Mouse (Mus musculus): Measurements from ENCODE around the gene Adcyap1. TPM values are rescaled to one million over a fixed set of nuclear protein-coding genes. Genes with fewer than 3 reads are reported as not detected.

The Adcyap1 gene
- 0.13 TPM in 1 of 2 replicates, not detected in the other for polyA plus RNA-seq (2014; fragmentation: Nextera tagmentation; extraction: Ambion mirVana)

DNA sequence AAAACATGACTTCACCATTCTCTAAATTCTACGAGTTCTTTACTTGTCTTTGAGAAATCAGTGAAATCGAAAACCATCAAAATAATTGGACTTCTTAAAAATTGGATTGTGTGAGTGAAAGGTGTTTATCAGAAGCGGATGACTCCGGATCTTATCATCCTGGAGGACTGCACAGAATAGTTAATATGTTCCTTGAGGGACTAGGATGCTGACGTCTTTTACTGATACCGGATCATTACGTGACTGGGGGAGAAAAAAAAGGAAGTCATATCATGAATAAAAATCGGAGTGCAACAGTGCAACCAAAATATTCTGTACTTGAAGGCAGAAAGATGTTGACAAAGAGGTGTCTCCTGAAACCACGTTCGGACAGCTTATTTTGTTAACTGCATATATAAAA is at the start of gene Adcyap1:
Adcyap1 (plus strand) TSS at position 301 of the 400 bp plus-strand sequence.
- H3K4me1 ChIP-seq (ENCODE audit: control insufficient read depth, insufficient read depth, low read length), result 0 out of 2 replicates have a peak, but pooled peaks cover 7% of the 10 kb centered on the region
- H3K9me3 ChIP-seq (ENCODE audit: control insufficient read depth, low read length), result no peaks in the 10 kb centered on the region
- H3K9ac ChIP-seq (ENCODE audit: low read depth, low read length), result no peak within 1 kb of the TSS
- no peaks in the 10 kb centered on the region for H3K36me3 ChIP-seq (ENCODE audit: control insufficient read depth, insufficient read depth, low read length)
- H3K4me3 ChIP-seq (ENCODE audit: low read length), result no peak within 1 kb of the TSS
- no peak within 1 kb of the TSS for H3K4me2 ChIP-seq (replicated peaks; ENCODE audit: low read depth, low read length)
- H3K27me3 ChIP-seq (ENCODE audit: control insufficient read depth, insufficient read depth, low read length), result peaks cover 63% of the 10 kb centered on the region
- no peak within 1 kb of the TSS for H3K27ac ChIP-seq (ENCODE audit: low read depth, low read length)
- no peak for ATAC-seq (ENCODE audit: low FRiP score, low TSS enrichment)
- WGBS, result 29% methylated on average over 10 of the region's 10 CpGs

DNA sequence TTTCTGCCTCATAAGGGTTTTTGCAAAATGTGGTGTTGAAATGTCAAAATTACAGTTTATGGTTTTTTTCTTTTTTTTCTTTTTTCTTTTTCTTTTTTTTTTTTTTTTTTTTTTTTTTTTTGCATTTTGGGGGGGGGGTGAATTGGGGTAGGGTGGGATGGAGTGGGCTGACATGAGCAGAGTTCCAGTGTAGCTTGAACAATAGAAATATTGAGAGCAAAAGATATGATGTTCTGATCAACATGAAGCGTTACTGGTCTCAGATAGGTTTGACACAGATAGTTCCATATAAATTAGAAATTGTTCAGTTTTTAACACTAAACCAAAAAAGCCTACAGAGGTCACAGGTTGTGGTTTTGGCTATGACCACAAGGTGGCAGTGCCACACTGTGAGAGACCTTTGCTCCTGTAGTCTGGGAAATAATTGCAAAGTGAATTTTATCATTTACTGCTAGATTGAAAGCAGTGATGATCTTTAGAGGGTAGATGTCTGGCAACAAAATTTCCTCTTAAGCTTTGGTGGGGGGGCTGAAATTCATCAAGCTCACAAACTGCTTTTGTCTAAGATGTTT is 40.5 kb upstream of the Adcyap1 start:
- no peaks in the 10 kb centered on the region for H3K4me1 ChIP-seq (ENCODE audit: control insufficient read depth, insufficient read depth, low read length)
- H3K9me3 ChIP-seq (ENCODE audit: control insufficient read depth, low read length), result no peaks in the 10 kb centered on the region
- no peaks in the 10 kb centered on the region for H3K27me3 ChIP-seq (ENCODE audit: control insufficient read depth, insufficient read depth, low read length)
- peak; percentile 81; the same call in 1 of the 2 replicates for ATAC-seq (ENCODE audit: low FRiP score, low TSS enrichment)
- H3K9ac ChIP-seq (ENCODE audit: low read depth, low read length), result no peak overlapping the region
- no peaks in the 10 kb centered on the region for H3K36me3 ChIP-seq (ENCODE audit: control insufficient read depth, insufficient read depth, low read length)
- WGBS, result 46% methylated on average over 1 of the region's 1 CpGs
- H3K4me2 ChIP-seq (replicated peaks; ENCODE audit: low read depth, low read length), result no peak overlapping the region
- no peak overlapping the region for H3K4me3 ChIP-seq (ENCODE audit: low read length)
- no peak overlapping the region for H3K27ac ChIP-seq (ENCODE audit: low read depth, low read length)

DNA sequence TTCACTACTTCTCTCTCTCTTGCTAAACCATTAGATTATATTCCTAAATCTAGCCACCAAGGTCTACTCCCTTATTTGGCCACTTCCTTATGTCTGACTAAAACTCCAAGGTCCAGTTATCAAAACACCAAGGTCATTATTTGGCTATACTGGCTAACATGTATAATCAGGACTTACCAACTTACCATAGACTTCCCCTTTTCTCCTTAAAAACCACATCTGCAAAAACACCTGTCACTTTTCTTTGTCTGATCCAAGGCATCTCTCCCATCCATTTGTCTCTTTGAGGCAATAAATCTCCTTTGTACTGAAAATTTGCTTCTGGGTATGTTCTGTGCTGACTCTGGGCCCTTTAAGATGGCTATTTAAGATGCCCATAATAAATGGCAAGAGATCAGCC is 29.2 kb upstream of the Adcyap1 start:
- no peak overlapping the region for H3K27ac ChIP-seq (ENCODE audit: low read depth, low read length)
- no peak overlapping the region for H3K4me2 ChIP-seq (replicated peaks; ENCODE audit: low read depth, low read length)
- no peak overlapping the region for H3K4me3 ChIP-seq (ENCODE audit: low read length)
- no peaks in the 10 kb centered on the region for H3K27me3 ChIP-seq (ENCODE audit: control insufficient read depth, insufficient read depth, low read length)
- no peak for ATAC-seq (ENCODE audit: low FRiP score, low TSS enrichment)
- no peaks in the 10 kb centered on the region for H3K36me3 ChIP-seq (ENCODE audit: control insufficient read depth, insufficient read depth, low read length)
- no peak overlapping the region for H3K9ac ChIP-seq (ENCODE audit: low read depth, low read length)
- no peaks in the 10 kb centered on the region for H3K4me1 ChIP-seq (ENCODE audit: control insufficient read depth, insufficient read depth, low read length)
- no peaks in the 10 kb centered on the region for H3K9me3 ChIP-seq (ENCODE audit: control insufficient read depth, low read length)

DNA sequence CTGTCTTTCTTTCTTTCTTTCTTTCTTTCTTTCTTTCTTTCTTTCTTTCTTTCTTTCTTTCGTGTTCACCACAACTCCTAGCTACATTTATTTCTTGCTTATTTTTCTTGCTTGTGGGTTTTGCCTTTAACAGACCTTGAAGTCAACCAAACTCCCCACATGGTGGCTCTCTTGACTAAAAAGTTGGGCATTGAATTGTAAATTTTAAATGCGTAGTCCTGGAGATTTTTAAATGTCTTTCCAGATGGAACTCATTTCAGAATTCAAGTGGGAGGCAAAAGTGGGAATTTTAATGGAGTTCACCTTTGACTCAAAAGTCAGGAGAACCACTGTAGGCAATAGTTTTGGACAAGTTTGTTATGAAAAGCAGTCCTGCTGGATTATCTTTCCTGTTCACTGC is 2.0 kb upstream of the Adcyap1 start:
- ATAC-seq (ENCODE audit: low FRiP score, low TSS enrichment), result no peak
- H3K27me3 ChIP-seq (ENCODE audit: control insufficient read depth, insufficient read depth, low read length), result peaks cover 44% of the 10 kb centered on the region

DNA sequence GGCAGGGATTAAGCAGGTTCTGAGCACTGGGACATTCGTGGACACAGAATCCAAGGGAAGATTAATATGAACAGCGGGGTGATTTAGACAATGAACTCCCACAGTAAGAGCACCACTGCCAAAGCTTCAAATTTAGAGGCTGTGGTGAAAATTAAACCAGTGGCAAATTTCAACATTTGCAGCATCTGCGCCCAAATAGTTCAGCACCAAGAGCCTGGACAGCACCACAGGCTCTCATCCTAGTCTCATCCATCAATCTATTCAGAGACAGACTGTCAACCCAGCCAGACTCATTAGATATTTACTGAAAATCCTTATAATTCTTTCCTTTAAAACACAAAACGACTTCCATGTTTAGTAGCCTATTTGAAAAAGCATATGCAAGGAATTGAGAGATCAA is 604 bp upstream of the Adcyap1 start:
- 10% methylated on average over 4 of the region's 4 CpGs for WGBS
- ATAC-seq (ENCODE audit: low FRiP score, low TSS enrichment), result no peak
- no peak overlapping the region for H3K4me2 ChIP-seq (replicated peaks; ENCODE audit: low read depth, low read length)
- H3K27me3 ChIP-seq (ENCODE audit: control insufficient read depth, insufficient read depth, low read length), result peaks cover 58% of the 10 kb centered on the region
- H3K4me1 ChIP-seq (ENCODE audit: control insufficient read depth, insufficient read depth, low read length), result 0 out of 2 replicates have a peak, but pooled peaks cover 5% of the 10 kb centered on the region
- H3K36me3 ChIP-seq (ENCODE audit: control insufficient read depth, insufficient read depth, low read length), result no peaks in the 10 kb centered on the region
- no peaks in the 10 kb centered on the region for H3K9me3 ChIP-seq (ENCODE audit: control insufficient read depth, low read length)
- H3K4me3 ChIP-seq (ENCODE audit: low read length), result no peak overlapping the region
- H3K27ac ChIP-seq (ENCODE audit: low read depth, low read length), result no peak overlapping the region
- H3K9ac ChIP-seq (ENCODE audit: low read depth, low read length), result no peak overlapping the region

More for the DNA sequence above, 2.0 kb upstream of the Adcyap1 start:
- H3K36me3 ChIP-seq (ENCODE audit: control insufficient read depth, insufficient read depth, low read length), result no peaks in the 10 kb centered on the region
- 47% methylated on average over 2 of the region's 2 CpGs for WGBS
- H3K27ac ChIP-seq (ENCODE audit: low read depth, low read length), result no peak overlapping the region
- no peaks in the 10 kb centered on the region for H3K9me3 ChIP-seq (ENCODE audit: control insufficient read depth, low read length)
- H3K4me2 ChIP-seq (replicated peaks; ENCODE audit: low read depth, low read length), result no peak overlapping the region
- no peaks in the 10 kb centered on the region for H3K4me1 ChIP-seq (ENCODE audit: control insufficient read depth, insufficient read depth, low read length)
- no peak overlapping the region for H3K4me3 ChIP-seq (ENCODE audit: low read length)
- no peak overlapping the region for H3K9ac ChIP-seq (ENCODE audit: low read depth, low read length)

DNA sequence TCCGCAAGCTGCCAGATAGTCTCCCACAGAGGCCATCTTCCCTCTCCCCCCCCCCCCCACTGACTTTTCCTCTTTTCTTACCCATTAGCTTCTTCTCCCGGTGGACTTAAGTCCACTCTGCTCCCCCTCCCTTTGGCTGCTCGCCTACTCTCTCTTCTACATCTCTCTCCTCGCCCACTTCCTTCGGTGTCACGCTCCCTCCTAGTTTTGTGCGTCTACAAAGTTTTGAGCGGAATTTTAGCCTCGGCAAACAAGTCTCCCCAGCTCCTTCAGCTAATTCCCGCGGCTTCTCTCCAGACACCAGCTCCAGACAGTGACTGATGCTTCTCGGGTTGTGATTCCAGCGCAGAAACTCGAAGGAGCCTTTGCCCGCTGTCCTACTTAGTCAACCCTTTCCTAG is 401 bp downstream of the Adcyap1 start:
- H3K9ac ChIP-seq (ENCODE audit: low read depth, low read length), result no peak overlapping the region
- no peaks in the 10 kb centered on the region for H3K9me3 ChIP-seq (ENCODE audit: control insufficient read depth, low read length)
- H3K27me3 ChIP-seq (ENCODE audit: control insufficient read depth, insufficient read depth, low read length), result peaks cover 65% of the 10 kb centered on the region
- H3K4me3 ChIP-seq (ENCODE audit: low read length), result no peak overlapping the region
- 0 out of 2 replicates have a peak, but pooled peaks cover 8% of the 10 kb centered on the region for H3K4me1 ChIP-seq (ENCODE audit: control insufficient read depth, insufficient read depth, low read length)
- ATAC-seq (ENCODE audit: low FRiP score, low TSS enrichment), result no peak
- no peak overlapping the region for H3K4me2 ChIP-seq (replicated peaks; ENCODE audit: low read depth, low read length)
- no peak overlapping the region for H3K27ac ChIP-seq (ENCODE audit: low read depth, low read length)
- 4% methylated on average over 15 of the region's 15 CpGs for WGBS
- H3K36me3 ChIP-seq (ENCODE audit: control insufficient read depth, insufficient read depth, low read length), result no peaks in the 10 kb centered on the region

DNA sequence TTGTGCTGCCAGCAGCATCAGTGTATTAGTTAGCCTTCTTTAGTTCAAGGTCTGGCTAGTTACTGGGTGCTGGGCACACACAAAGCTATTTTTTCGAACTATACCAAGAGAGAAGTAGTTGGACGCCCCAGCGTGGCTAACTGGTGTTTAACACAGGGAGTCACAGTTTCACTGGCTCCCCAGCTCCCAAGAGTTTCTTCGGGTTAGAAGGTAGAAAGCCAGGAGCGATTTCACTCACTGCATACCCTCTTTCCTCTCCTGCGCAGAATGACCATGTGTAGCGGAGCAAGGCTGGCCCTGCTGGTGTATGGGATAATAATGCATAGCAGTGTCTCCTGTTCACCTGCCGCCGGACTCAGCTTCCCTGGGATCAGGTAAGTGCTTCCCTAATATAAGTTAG is 930 bp downstream of the Adcyap1 start:
- H3K4me3 ChIP-seq (ENCODE audit: low read length), result no peak overlapping the region
- no peak for ATAC-seq (ENCODE audit: low FRiP score, low TSS enrichment)
- H3K4me2 ChIP-seq (replicated peaks; ENCODE audit: low read depth, low read length), result no peak overlapping the region

DNA sequence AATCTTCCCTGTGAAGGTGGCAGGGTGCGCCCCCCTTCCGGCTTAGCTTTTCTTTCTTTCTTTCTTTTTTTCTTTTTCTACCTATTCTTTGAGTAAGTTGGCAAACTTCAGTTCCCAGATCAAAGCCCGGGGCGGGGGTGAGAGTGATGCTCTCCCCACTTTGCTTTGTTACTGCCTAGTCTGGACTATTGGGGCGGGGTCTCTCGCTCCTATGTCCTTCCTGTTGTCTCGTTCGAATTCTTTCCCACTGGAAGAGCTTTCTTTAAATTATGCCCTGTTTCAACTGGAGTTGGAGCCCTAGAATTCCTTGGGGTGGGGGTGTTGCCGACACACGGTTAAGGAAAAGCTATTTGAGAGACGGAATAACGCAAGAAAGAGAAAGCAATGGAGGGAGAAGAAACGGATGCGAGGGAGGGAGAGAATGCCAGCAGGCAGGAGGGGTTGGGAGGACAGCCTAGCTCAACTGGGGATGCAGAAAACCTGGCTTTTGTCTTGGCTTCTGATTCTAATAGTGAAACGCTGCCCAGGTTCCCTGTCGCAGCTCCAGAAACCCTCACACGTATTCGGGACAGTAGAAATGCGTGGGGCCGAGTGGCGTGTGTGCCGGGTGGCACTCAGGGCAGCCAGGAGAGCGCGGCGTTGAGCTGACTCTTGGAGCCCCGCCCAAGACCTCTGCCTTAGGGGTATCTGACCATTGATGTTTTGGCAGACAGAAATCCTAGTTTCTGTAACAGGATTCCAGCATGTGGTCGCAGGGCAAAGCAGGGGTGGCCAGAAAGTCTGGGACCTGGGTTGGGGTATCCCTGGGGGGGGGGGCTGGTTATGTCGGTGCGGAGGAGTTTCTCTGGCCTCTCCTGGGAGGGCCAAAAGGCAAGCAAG is 1.8 kb downstream of the Adcyap1 start:
- Histone ChIP-seq H3K4me3 (ENCODE audit: low read length) (peak overlapping the region; percentile 11; the same call in 1 of the 2 replicates), H3K27me3 (ENCODE audit: control insufficient read depth, insufficient read depth, low read length) (peaks cover 76% of the 10 kb centered on the region), H3K9ac (ENCODE audit: low read depth, low read length) (no peak overlapping the region), H3K9me3 (ENCODE audit: control insufficient read depth, low read length) (no peaks in the 10 kb centered on the region), H3K4me2 (replicated peaks; ENCODE audit: low read depth, low read length) (peak overlapping the region; percentile 12; the same call in 1 of the 2 replicates), H3K27ac (ENCODE audit: low read depth, low read length) (no peak overlapping the region), H3K4me1 (ENCODE audit: control insufficient read depth, insufficient read depth, low read length) (0 out of 2 replicates have a peak, but pooled peaks cover 8% of the 10 kb centered on the region), H3K36me3 (ENCODE audit: control insufficient read depth, insufficient read depth, low read length) (no peaks in the 10 kb centered on the region)
- no peak for ATAC-seq (ENCODE audit: low FRiP score, low TSS enrichment)
- under 1% methylated on average over 29 of the region's 29 CpGs for WGBS

More for the DNA sequence above, 930 bp downstream of the Adcyap1 start:
- Histone ChIP-seq H3K27ac (ENCODE audit: low read depth, low read length) (no peak overlapping the region), H3K9ac (ENCODE audit: low read depth, low read length) (no peak overlapping the region), H3K36me3 (ENCODE audit: control insufficient read depth, insufficient read depth, low read length) (no peaks in the 10 kb centered on the region), H3K27me3 (ENCODE audit: control insufficient read depth, insufficient read depth, low read length) (peaks cover 70% of the 10 kb centered on the region), H3K4me1 (ENCODE audit: control insufficient read depth, insufficient read depth, low read length) (0 out of 2 replicates have a peak, but pooled peaks cover 8% of the 10 kb centered on the region), H3K9me3 (ENCODE audit: control insufficient read depth, low read length) (no peaks in the 10 kb centered on the region)
- WGBS, result 5% methylated on average over 9 of the region's 9 CpGs

All from kidney, embryonic 14.5 days (tissue).